Mouse (Mus musculus) hindbrain, embryonic 12.5 days (tissue): ENCODE results near the gene Chrne. TPM values are rescaled to one million over a fixed set of nuclear protein-coding genes. Genes with fewer than 3 reads are reported as not detected.
A peak's percentile ranks its signal among the peaks of the same experiment; 100 is the strongest.

Source experiments
- ATAC-seq: fragments of 200-750 bp; cut with Nextera tagmentation; 2 replicates; pipeline ENCODE4 v1.8.0; 2017; ENCODE audit warnings: moderate TSS enrichment; ENCODE audit not compliant: low FRiP score
- H3K27ac ChIP-seq: fragments of 300-500 bp; sonication (generic); 2 replicates; pipeline ENCODE4 v1.5.1; 2016; ENCODE audit warnings: mild to moderate bottlenecking
- H3K27me3 ChIP-seq: fragments of 300-500 bp; sonication (generic); 2 replicates; pipeline ENCODE4 v1.6.1; 2016; ENCODE audit warnings: mild to moderate bottlenecking
- H3K36me3 ChIP-seq: fragments of 300-500 bp; sonication (generic); 2 replicates; pipeline ENCODE4 v1.6.1; 2016; ENCODE audit warnings: mild to moderate bottlenecking
- H3K4me1 ChIP-seq: fragments of 300-500 bp; sonication (generic); 2 replicates; pipeline ENCODE4 v1.6.1; 2016
- H3K4me2 ChIP-seq: fragments of 300-500 bp; sonication (generic); replicated peaks from 2 replicates; pipeline ENCODE4 v1.6.1; 2016; ENCODE audit warnings: mild to moderate bottlenecking
- H3K4me3 ChIP-seq: fragments of 300-500 bp; sonication (generic); 2 replicates; pipeline ENCODE4 v1.5.1; 2016; ENCODE audit warnings: mild to moderate bottlenecking
- H3K9ac ChIP-seq: fragments of 300-500 bp; sonication (generic); 2 replicates; pipeline ENCODE4 v1.6.1; 2016; ENCODE audit warnings: mild to moderate bottlenecking, moderate library complexity
- H3K9me3 ChIP-seq: fragments of 300-500 bp; sonication (generic); replicated peaks from 2 replicates; pipeline ENCODE4 v1.6.1; 2016; ENCODE audit warnings: mild to moderate bottlenecking
- WGBS: fragments of 180-500 bp; shearing (Covaris S2); methylation state at CpG from one replicate; pipeline ENCODE4 v1.1.7; 2016; 5-methylcytosine and 5-hydroxymethylcytosine counted together
- polyA plus RNA-seq: library from polyadenylated mRNA; unstranded; fragments of >200 nt; fragmentation: Nextera tagmentation; extraction: Ambion mirVana; gene quantifications from 2 replicates; pipeline ENCODE4 v1.2.1, GENCODE M21; 2016

Gene Chrne
- polyA plus RNA-seq, 1 experiment from 2014 or later: not detected

- ATAC-seq: no peak
- 86% methylated on average over 8 of the region's 8 CpGs for WGBS
- Histone ChIP-seq H3K9ac (no peak overlapping the region), H3K9me3 (no peaks in the 10 kb centered on the region), H3K4me1 (peaks cover 51% of the 10 kb centered on the region), H3K4me2 (peak overlapping the region; percentile 99; the same call in 1 of the 2 replicates), H3K27me3 (no peaks in the 10 kb centered on the region), H3K36me3 (peaks cover 52% of the 10 kb centered on the region), H3K4me3 (no peak overlapping the region; the same call in 1 of the 2 replicates), H3K27ac (no peak overlapping the region)
Measured at GRCm38 (mm10) chr11:70649185-70649734, 30.2 kb upstream of the Chrne start.

- no peaks in the 10 kb centered on the region for H3K9me3 ChIP-seq
- H3K4me2 ChIP-seq: peak overlapping the region; percentile 99
- peaks cover 51% of the 10 kb centered on the region for H3K4me1 ChIP-seq
- no peak overlapping the region for H3K27ac ChIP-seq
- no peak for ATAC-seq
- H3K9ac ChIP-seq: peak overlapping the region; percentile 81; the same call in 1 of the 2 replicates
- 86% methylated on average over 4 of the region's 4 CpGs for WGBS
- H3K27me3 ChIP-seq: no peaks in the 10 kb centered on the region
- peaks cover 55% of the 10 kb centered on the region for H3K36me3 ChIP-seq
- peak overlapping the region; percentile 66 for H3K4me3 ChIP-seq
Measured at GRCm38 (mm10) chr11:70648512-70648911, 29.5 kb upstream of the Chrne start.

DNA sequence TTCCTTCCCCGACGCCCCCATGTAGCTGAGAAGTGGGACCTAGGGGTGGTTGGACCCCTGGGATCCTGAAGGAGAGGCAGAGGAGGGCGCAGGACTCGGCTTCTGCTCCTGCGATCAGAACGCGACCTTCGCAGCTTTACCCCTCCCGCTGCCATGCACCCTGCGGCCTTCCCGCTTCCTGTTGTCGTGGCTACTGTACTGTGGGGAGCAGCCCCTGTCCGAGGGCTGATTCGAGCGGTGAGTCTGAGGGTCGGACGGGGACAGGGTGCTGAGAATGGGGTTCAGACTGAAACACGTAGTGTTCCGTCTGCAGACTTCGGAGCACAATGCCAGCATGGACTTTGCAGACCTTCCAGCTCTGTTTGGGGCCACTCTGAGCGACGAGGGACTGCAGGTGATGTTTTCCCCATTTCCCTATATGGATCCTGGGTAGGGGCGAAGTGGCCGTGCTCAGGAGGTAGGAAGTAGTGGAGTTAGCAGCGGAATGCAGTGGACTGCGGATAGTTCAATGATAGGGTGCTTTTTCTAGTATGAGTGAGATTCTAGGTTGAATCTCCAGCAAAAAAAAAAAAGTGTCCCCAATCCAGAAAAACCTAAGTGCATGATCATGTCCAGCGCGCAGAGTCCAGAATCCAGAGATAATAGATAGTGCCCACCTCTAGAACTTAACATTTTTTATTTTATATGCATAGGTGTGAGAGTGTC, 28.9 kb upstream of the Chrne start:
- peak; percentile 38 for ATAC-seq
- Histone ChIP-seq H3K4me3 (peak overlapping the region; percentile 66), H3K4me1 (peaks cover 47% of the 10 kb centered on the region), H3K9me3 (no peaks in the 10 kb centered on the region), H3K27ac (peak overlapping the region; percentile 93), H3K4me2 (peak overlapping the region; percentile 99), H3K9ac (peak overlapping the region; percentile 81), H3K27me3 (no peaks in the 10 kb centered on the region), H3K36me3 (peaks cover 60% of the 10 kb centered on the region)
- 3% methylated on average over 28 of the region's 28 CpGs for WGBS

DNA sequence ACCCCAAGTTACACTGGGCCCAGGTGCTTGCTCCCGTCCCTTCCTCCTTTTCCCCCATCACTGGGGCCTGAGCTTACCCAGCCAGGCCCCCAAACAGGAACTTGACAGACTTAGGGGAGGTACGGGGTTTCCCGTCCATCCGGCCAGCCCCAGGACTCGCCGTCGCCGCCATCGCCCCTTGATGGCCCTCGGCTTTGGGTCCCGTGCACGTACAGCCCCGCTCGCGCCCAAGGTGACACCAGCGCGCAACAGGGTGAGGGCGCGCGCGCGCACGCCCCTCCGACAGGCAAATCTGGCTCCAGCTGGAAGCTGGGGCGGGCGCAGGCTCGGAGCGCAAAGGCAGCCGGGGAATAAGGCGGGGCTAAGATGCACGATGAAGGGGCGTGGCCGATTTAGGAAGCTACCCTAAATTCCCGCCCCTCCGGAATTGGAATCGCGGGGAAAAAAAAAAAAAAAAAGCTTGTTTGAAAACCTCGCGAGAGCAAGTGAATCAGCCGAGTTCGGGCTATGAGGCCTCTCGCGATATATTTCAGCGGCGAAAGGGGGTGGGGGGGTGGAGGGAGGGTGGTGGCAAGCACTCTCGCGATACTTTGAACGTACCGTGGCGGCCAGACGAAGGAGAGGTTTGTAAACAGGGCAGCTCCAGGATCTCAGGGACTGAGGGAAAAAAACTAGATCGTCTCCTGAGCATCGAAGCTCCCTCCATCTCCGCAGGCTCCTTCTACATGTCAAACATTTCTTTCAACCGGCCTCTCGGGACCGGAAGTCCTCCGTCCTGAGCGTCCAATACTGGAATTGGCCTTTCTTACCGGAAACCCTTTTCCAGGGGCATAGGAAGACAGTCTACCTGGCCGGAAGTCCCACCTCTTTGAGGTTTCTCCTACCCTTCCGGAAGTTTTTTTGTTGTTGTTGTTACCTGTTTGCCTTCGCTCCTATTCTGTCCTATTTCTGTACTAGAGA, 28.0 kb upstream of the Chrne start, which contains the start of the genes Rnf167 and Slc25a11:
Gene Rnf167, plus strand, starts transcription at position 545 of the 960 bp plus-strand sequence.
Gene Slc25a11, minus strand, starts transcription at position 789 of the 960 bp plus-strand sequence.
- under 1% methylated on average over 63 of the region's 63 CpGs for WGBS
- peak within 1 kb of the TSS; percentile 66 for H3K4me3 ChIP-seq
- H3K4me2 ChIP-seq: peak within 1 kb of the TSS; percentile 99
- peak within 1 kb of the TSS; percentile 81 for H3K9ac ChIP-seq
- H3K27ac ChIP-seq: peak within 1 kb of the TSS; percentile 93
- no peaks in the 10 kb centered on the region for H3K27me3 ChIP-seq
- H3K4me1 ChIP-seq: peaks cover 38% of the 10 kb centered on the region
- peak; percentile 89 for ATAC-seq
- peaks cover 52% of the 10 kb centered on the region for H3K36me3 ChIP-seq
- no peaks in the 10 kb centered on the region for H3K9me3 ChIP-seq

GRCm38 (mm10) chr11:70646259-70646555, 27.2 kb upstream of the Chrne start:
- Histone ChIP-seq H3K27ac (peak overlapping the region; percentile 93), H3K27me3 (no peaks in the 10 kb centered on the region), H3K4me1 (peaks cover 36% of the 10 kb centered on the region), H3K4me3 (peak overlapping the region; percentile 66), H3K4me2 (peak overlapping the region; percentile 91), H3K9me3 (no peaks in the 10 kb centered on the region), H3K36me3 (peaks cover 46% of the 10 kb centered on the region), H3K9ac (peak overlapping the region; percentile 80)
- no peak; the same call in 1 of the 2 replicates for ATAC-seq
- WGBS: 20% methylated on average over 3 of the region's 3 CpGs

DNA sequence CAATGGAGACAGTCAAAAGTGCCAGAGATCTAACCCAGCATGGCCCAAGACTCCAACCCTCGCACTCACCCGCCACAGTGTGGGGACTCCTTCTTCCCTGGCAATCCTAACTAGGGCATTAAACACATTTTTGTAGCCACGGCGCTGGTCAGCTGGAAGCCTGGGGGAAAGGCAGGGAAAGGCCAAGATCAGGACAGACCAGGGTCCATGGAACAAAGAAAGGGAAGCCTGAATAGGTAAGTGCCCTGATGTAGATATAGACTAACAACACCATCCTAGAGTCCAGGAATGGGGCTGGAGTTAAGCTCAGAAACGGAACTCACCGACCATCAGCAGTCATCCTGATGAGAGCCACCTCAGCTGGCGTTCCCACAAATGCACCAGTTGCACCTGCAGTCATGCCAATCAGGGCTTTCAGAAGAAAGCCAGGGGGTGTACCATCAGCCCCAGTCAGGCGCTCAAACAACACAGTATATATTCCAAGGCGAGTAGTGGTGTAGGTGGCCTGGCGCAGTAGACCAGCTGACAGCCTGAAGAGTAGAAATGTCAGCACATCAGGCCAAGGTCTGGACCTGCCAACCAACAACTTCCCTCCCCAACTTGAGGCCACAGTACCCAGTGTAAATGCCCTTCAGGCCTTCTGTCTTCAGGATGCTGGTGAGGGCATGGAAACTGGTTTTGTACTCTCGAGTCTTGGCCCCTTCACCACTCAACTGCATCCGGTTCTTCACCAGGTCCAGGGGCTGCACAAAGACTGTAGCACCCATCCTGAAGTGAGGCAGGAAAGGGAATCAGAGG, 26.6 kb upstream of the Chrne start:
- Histone ChIP-seq H3K4me2 (peak overlapping the region; percentile 91), H3K9me3 (no peaks in the 10 kb centered on the region), H3K36me3 (peaks cover 41% of the 10 kb centered on the region), H3K27ac (no peak overlapping the region), H3K27me3 (no peaks in the 10 kb centered on the region), H3K9ac (peak overlapping the region; percentile 80), H3K4me1 (peaks cover 32% of the 10 kb centered on the region), H3K4me3 (peak overlapping the region; percentile 66)
- ATAC-seq: no peak
- WGBS: 93% methylated on average over 12 of the region's 12 CpGs

- Histone ChIP-seq H3K4me1 (peaks cover 32% of the 10 kb centered on the region), H3K4me2 (no peak overlapping the region), H3K9ac (peak overlapping the region; percentile 28; the same call in 1 of the 2 replicates), H3K4me3 (no peak overlapping the region), H3K27me3 (no peaks in the 10 kb centered on the region), H3K27ac (no peak overlapping the region), H3K36me3 (peaks cover 32% of the 10 kb centered on the region), H3K9me3 (no peaks in the 10 kb centered on the region)
- 96% methylated on average over 8 of the region's 8 CpGs for WGBS
- ATAC-seq: no peak
Measured at GRCm38 (mm10) chr11:70644564-70645103, 25.6 kb upstream of the Chrne start.

DNA sequence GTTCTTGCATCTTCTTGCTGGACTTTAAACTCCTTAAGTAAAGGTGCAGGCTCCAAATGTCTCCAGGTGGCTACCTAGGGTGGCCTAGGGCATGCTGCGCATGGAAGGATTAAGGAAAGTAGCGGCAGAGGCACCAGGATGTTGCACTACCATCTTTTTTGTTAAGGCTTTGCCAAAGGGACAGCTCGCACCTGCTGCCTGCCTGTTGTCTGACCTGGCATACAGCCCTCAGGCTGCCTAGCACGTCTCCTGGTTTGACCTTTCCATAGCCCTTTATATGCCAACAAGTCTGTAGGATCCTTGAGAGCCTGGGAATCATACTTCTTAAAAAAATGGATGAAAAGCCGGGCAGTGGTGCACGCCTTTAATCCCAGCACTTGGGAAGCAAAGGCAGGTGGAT, 24.0 kb upstream of the Chrne start:
- Histone ChIP-seq H3K36me3 (peaks cover 24% of the 10 kb centered on the region), H3K9ac (no peak overlapping the region), H3K27me3 (no peaks in the 10 kb centered on the region), H3K9me3 (no peaks in the 10 kb centered on the region), H3K4me1 (peaks cover 17% of the 10 kb centered on the region), H3K4me3 (no peak overlapping the region), H3K27ac (no peak overlapping the region), H3K4me2 (no peak overlapping the region)
- 91% methylated on average over 6 of the region's 6 CpGs for WGBS
- ATAC-seq: no peak

GRCm38 (mm10) chr11:70641241-70641640, 22.2 kb upstream of the Chrne start:
- peaks cover 12% of the 10 kb centered on the region for H3K4me1 ChIP-seq
- no peaks in the 10 kb centered on the region for H3K9me3 ChIP-seq
- ATAC-seq: no peak
- peaks cover 24% of the 10 kb centered on the region for H3K36me3 ChIP-seq
- no peaks in the 10 kb centered on the region for H3K27me3 ChIP-seq
- no peak overlapping the region for H3K4me2 ChIP-seq
- H3K27ac ChIP-seq: no peak overlapping the region
- no peak overlapping the region for H3K9ac ChIP-seq
- no peak overlapping the region for H3K4me3 ChIP-seq
- WGBS: 83% methylated on average over 7 of the region's 7 CpGs

- Histone ChIP-seq H3K27ac (no peak overlapping the region), H3K36me3 (peaks cover 16% of the 10 kb centered on the region), H3K4me1 (0 out of 2 replicates have a peak, but pooled peaks cover under 1% of the 10 kb centered on the region), H3K4me2 (no peak overlapping the region), H3K27me3 (no peaks in the 10 kb centered on the region), H3K4me3 (no peak overlapping the region), H3K9ac (no peak overlapping the region), H3K9me3 (no peaks in the 10 kb centered on the region)
- ATAC-seq: no peak
- WGBS: 84% methylated on average over 8 of the region's 8 CpGs
Measured at GRCm38 (mm10) chr11:70639976-70640375, 21.0 kb upstream of the Chrne start.

- H3K4me3 ChIP-seq: no peak within 1 kb of the TSS
- no peak within 1 kb of the TSS for H3K27ac ChIP-seq
- peaks cover 6% of the 10 kb centered on the region for H3K36me3 ChIP-seq
- H3K4me2 ChIP-seq: no peak within 1 kb of the TSS
- 49% methylated on average over 5 of the region's 5 CpGs for WGBS
- ATAC-seq: no peak
- H3K9ac ChIP-seq: no peak within 1 kb of the TSS
- H3K9me3 ChIP-seq: no peaks in the 10 kb centered on the region
- no peaks in the 10 kb centered on the region for H3K4me1 ChIP-seq
- no peaks in the 10 kb centered on the region for H3K27me3 ChIP-seq
Measured at GRCm38 (mm10) chr11:70638714-70639278, 19.8 kb upstream of the Chrne start, which contains the start of gene Gp1ba. Gp1ba (plus strand) TSS chr11:70639122.
